Mouse (Mus musculus) mammary gland, adult 2 months (tissue): ENCODE results near the gene Dio1. TPM values are rescaled to one million over a fixed set of nuclear protein-coding genes. Genes with fewer than 3 reads are reported as not detected.

Source experiments
- polyA plus RNA-seq: library from polyadenylated mRNA; depleted of rRNA; stranded (reverse); fragments of >200 nt; gene quantifications from 2 replicates; pipeline ENCODE4 v1.2.3, GENCODE M21; 2012; ENCODE audit warnings: low replicate concordance; rRNA removed

Dio1 gene
- polyA plus RNA-seq: 0.91 TPM in 1 of 2 replicates, not detected in the other

GRCm38 (mm10) chr4:107306966-107307365 lies at the start of gene Dio1:
TSS of gene Dio1 (minus strand) at chr4:107307169.

GRCm38 (mm10) chr4:107313690-107314478 lies 6.9 kb upstream of the Dio1 start, which contains the start of gene Yipf1:
TSS of gene Yipf1 (plus strand) at chr4:107314363.

GRCm38 (mm10) chr4:107253125-107254091 lies 53.6 kb downstream of the Dio1 start, which contains the start of the genes Lrrc42 and Hspb11:
TSS of gene Lrrc42 (minus strand) at chr4:107253532.
TSS of gene Hspb11 (plus strand) at chr4:107253593.

Other genes starting within 250 kb of the Dio1 start
- gene Mrpl37, start 240.3 kb downstream of the Dio1 start, polyA plus RNA-seq: 66.8 and 112 TPM in 2 replicates
- 10.7 and 10.9 TPM in 2 replicates for gene Cyb5rl, start 240.2 kb downstream of the Dio1 start, polyA plus RNA-seq
- 0.04 TPM in 1 of 2 replicates, not detected in the other for gene Cdcp2, start 210.3 kb downstream of the Dio1 start, polyA plus RNA-seq
- 262 and 291 TPM in 2 replicates for gene Tmem59, start 128.8 kb downstream of the Dio1 start, polyA plus RNA-seq
- 6.4 and 8.3 TPM in 2 replicates for gene Tceanc2, start 128.1 kb downstream of the Dio1 start, polyA plus RNA-seq
- 1.2 and 1.9 TPM in 2 replicates for gene Ldlrad1, start 98.0 kb downstream of the Dio1 start, polyA plus RNA-seq
- gene Lrrc42, start 53.6 kb downstream of the Dio1 start, polyA plus RNA-seq: 8.1 and 10.7 TPM in 2 replicates
- gene Hspb11, start 53.6 kb downstream of the Dio1 start, polyA plus RNA-seq: 2.2 and 3.4 TPM in 2 replicates
- gene Yipf1, start 7.2 kb upstream of the Dio1 start, polyA plus RNA-seq: 27.9 and 58.1 TPM in 2 replicates
- gene Ndc1, start 60.6 kb upstream of the Dio1 start, polyA plus RNA-seq: 22.6 and 46.7 TPM in 2 replicates
- 1.9 and 3.6 TPM in 2 replicates for gene Glis1, start 127.4 kb upstream of the Dio1 start, polyA plus RNA-seq